Mouse (Mus musculus): ENCODE data around the gene Atg9b. TPM values are rescaled to one million over a fixed set of nuclear protein-coding genes. Genes with fewer than 3 reads are reported as not detected.
A peak's percentile ranks its signal among the peaks of the same experiment; 100 is the strongest.
"Not testable (repeated sequence)": the region's sequence is repeated elsewhere in the genome, so short reads cannot be mapped to it uniquely, and the experiment has no call there.

Atg9b gene
- polyA plus RNA-seq, 1 experiment from 2014 or later = 2.3 TPM

DNA sequence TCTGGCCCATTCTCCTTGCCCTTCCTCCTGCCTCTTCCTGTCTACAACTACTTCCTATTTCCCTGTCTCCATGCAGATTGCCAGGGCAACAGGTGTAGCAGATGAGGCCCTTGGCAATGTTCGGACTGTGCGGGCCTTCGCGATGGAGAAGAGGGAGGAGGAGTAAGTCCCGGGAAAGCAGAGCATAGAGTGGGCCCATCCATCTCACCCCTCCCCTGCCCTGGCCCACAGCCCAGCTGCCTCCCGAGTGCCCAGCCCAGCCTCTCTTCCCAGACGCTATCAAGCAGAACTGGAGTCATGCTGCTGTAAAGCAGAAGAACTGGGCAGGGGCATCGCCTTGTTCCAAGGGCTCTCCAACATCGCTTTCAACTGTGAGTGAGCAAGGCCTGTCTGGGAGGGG is 10.0 kb upstream of the Atg9b start:
- 0 out of 2 replicates have a peak, but pooled peaks have one; percentile 29 for ATAC-seq (replicated peaks)

DNA sequence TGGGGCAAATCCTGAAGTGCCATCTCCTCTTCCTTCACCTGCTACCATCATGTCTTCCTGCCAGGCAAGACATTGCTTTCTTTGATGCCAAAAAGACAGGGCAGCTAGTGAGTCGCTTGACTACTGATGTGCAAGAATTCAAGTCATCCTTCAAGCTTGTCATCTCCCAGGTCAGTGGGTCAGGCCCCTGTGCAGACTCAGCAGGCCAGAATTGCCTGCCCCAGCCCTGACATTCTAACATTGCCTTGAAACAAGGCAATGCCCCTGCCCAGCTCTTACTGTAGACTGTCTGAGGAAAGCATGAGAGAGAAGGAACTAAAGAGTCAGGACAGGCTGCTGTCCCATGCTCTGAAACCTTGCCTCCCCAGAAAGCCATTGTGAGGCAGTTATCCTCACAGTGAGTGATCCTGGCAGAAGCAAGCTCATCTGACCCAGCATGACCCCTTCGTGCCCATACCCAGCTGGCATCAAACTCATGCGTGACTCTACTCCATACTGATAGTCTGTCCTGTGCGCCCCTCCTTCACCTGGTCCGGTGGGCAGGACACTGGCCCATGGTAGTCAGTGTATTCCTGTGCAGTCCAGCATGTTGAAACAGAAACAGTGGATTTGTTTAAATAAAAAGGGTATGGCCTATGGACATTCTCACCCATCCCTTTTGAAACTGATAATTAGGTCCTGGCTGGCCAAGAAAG is 9.1 kb upstream of the Atg9b start:
- H3K27ac ChIP-seq = no peak overlapping the region
- no peak overlapping the region for H3K4me3 ChIP-seq
- WGBS = 92% methylated on average over 5 of the region's 5 CpGs
- H3K4me1 ChIP-seq = no peaks in the 10 kb centered on the region
- no peak overlapping the region for H3K9ac ChIP-seq
- peaks cover 5% of the 10 kb centered on the region; the same call in 1 of the 2 replicates for H3K36me3 ChIP-seq (replicated peaks)
- ATAC-seq (replicated peaks) = no peak
- H3K9me3 ChIP-seq = no peaks in the 10 kb centered on the region
- H3K27me3 ChIP-seq (replicated peaks) = no peaks in the 10 kb centered on the region
- no peak overlapping the region for H3K4me2 ChIP-seq

More for the DNA sequence above, 10.0 kb upstream of the Atg9b start:
- Histone ChIP-seq H3K4me2 (no peak overlapping the region), H3K36me3 (replicated peaks) (peaks cover 8% of the 10 kb centered on the region; the same call in 1 of the 2 replicates), H3K9ac (no peak overlapping the region), H3K27me3 (replicated peaks) (no peaks in the 10 kb centered on the region), H3K4me1 (no peaks in the 10 kb centered on the region), H3K9me3 (no peaks in the 10 kb centered on the region), H3K4me3 (no peak overlapping the region), H3K27ac (no peak overlapping the region)
- WGBS = 61% methylated on average over 9 of the region's 9 CpGs

DNA sequence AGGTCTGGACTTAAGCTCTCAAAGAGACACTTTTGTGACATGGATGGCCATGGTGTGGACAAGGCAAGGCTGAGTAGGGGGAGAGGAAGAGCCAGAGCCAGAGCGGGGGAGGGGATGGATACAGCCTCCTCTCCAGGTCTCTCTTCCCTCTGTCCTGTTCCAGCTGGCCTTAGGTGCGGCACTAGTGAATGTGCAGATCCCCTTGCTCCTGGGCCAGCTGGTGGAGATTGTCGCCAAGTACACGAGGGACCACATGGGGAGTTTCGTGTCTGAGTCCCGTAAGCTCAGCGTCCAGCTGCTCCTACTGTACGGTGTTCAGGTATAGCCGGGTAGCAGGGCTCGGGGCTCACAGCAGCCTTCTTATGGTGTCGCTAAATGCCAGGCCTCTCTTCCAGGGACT is 8.4 kb upstream of the Atg9b start:
- H3K36me3 ChIP-seq (replicated peaks) = peaks cover 5% of the 10 kb centered on the region; the same call in 1 of the 2 replicates
- no peak overlapping the region for H3K9ac ChIP-seq
- H3K4me3 ChIP-seq = no peak overlapping the region
- no peaks in the 10 kb centered on the region for H3K27me3 ChIP-seq (replicated peaks)
- H3K9me3 ChIP-seq = no peaks in the 10 kb centered on the region
- no peak for ATAC-seq (replicated peaks)
- H3K4me2 ChIP-seq = no peak overlapping the region
- H3K4me1 ChIP-seq = peaks cover under 1% of the 10 kb centered on the region; the same call in 1 of the 2 replicates
- no peak overlapping the region for H3K27ac ChIP-seq
- WGBS = 89% methylated on average over 11 of the region's 11 CpGs

DNA sequence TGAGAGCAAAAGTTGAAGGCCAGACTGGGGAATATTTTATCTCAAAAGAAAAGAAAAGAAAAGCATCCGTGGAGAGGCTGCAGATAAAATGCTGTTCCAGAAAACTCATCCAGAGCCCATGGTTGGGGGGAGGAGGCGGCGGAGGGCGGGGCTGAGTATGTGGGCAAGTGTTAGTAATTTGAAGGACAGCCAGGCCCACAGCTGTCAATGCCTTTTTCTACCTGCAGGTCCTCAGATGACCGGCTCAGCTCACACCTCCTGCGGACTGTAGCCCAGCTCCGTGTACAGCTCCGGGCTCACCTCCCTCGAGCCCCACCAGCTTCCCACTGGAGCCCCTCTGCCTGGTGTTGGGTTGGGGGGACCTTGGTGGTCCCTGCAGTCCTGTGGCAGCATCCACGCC is 7.7 kb upstream of the Atg9b start:
- no peak for ATAC-seq (replicated peaks)
- no peak overlapping the region for H3K4me3 ChIP-seq
- H3K4me1 ChIP-seq = peaks cover 7% of the 10 kb centered on the region; the same call in 1 of the 2 replicates
- no peaks in the 10 kb centered on the region for H3K9me3 ChIP-seq
- WGBS = 87% methylated on average over 10 of the region's 10 CpGs
- H3K36me3 ChIP-seq (replicated peaks) = peaks cover 5% of the 10 kb centered on the region; the same call in 1 of the 2 replicates
- no peak overlapping the region for H3K4me2 ChIP-seq
- H3K9ac ChIP-seq = no peak overlapping the region
- H3K27ac ChIP-seq = no peak overlapping the region
- no peaks in the 10 kb centered on the region for H3K27me3 ChIP-seq (replicated peaks)

DNA sequence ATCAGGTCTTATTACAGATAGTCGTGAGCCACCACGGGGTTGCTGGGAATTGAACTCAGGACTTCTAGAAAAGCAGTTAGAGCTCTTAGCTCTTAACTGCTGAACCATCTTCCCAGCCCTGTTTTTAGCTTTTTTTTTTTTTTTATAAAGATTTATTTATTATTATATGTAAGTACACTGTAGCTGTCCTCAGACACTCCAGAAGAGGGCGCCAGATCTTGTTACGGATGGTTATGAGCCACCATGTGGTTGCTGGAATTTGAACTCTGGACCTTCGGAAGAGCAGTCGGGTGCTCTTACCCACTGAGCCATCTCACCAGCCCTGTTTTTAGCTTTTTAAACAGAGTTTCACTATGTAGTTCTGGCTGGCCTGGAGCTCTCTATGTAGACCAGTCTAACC is 4.3 kb upstream of the Atg9b start:
- H3K36me3 ChIP-seq (replicated peaks); H3K9me3 ChIP-seq; H3K4me3 ChIP-seq; H3K9ac ChIP-seq; ATAC-seq (replicated peaks); H3K27me3 ChIP-seq (replicated peaks); H3K27ac ChIP-seq; H3K4me2 ChIP-seq: not testable (repeated sequence)
- whole genome bisulfite sequencing = 88% methylated on average over 6 of the region's 6 CpGs
- H3K4me1 ChIP-seq = peaks cover 15% of the 10 kb centered on the region; the same call in 1 of the 2 replicates

DNA sequence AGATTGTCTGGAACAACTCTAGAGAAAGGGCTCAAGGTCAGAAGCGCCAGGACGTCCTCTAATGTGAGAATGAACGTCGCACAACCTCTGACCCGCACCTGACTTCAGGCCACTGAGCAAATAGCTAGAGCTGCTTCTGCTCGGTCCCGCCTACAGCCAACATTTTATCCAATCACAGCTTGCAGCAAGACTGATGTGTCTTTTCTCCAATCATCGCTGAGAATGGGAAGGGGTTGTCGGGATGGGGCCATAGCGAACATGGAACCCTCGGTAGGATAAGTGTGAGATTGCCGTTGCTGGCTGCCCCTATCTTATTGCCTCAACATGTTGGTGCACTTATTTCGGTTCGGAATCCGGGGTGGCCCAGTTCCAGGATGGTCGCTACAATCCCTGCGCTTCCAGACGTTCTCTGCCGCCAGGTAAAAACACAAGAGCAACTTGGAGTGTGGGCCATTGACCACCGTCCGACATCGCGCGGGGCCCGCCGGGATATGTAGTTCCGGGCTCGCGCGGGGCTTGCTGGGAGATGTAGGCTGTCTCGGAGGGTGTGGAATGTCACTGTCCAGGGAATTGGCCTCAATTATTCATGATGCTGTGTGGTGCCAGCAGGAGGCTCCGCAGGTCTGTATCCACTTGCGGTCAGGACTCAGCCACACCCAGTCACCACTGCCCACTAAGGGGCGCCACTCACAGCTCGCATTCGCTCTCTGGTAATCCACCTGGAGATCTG is 2.4 kb upstream of the Atg9b start:
- H3K4me3 ChIP-seq = peak overlapping the region; percentile 65
- H3K9me3 ChIP-seq = no peaks in the 10 kb centered on the region
- peaks cover 15% of the 10 kb centered on the region; the same call in 1 of the 2 replicates for H3K4me1 ChIP-seq
- peak; percentile 97 for ATAC-seq (replicated peaks)
- no peaks in the 10 kb centered on the region for H3K36me3 ChIP-seq (replicated peaks)
- WGBS = under 1% methylated on average over 36 of the region's 36 CpGs
- peak overlapping the region; percentile 55 for H3K9ac ChIP-seq
- H3K27ac ChIP-seq = peak overlapping the region; percentile 93
- peak overlapping the region; percentile 60 for H3K4me2 ChIP-seq
- H3K27me3 ChIP-seq (replicated peaks) = peaks cover 10% of the 10 kb centered on the region; the same call in 1 of the 2 replicates

DNA sequence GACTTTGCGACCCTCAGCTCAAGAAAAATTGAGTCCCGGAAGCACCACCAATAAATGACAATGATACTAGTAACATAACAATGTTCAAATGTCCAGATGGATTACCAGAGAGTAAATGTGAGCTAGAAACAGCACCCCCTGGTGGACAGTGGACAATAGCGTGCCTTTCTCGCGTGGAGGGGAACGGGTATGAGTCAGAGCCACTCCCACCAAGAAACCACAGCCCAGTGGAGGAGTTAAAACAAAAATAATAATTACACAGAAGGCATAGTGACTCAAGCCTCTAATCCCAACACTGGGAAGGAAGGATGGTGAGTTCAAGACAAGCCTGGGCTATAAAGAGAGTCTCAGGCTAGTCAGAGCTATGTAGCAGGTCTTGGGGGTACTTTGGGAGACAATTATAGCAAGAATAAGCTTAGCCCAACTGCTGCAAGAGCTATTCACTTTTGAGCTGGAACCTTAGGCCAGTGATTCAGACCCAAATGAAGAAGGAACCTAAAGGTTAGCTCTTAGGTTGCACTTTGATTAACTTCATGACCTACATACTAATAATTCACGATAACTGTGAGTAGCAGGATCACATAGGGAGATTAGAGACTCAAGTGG is 1.6 kb upstream of the Atg9b start, which contains the start of gene Abcb8:
Gene Abcb8 (plus strand): TSS at position 272 of the 606 bp plus-strand sequence.
- H3K27me3 ChIP-seq (replicated peaks) = peaks cover 17% of the 10 kb centered on the region
- H3K4me2 ChIP-seq = peak within 1 kb of the TSS; percentile 60
- H3K4me3 ChIP-seq = peak within 1 kb of the TSS; percentile 65
- no peak for ATAC-seq (replicated peaks)
- peaks cover 18% of the 10 kb centered on the region for H3K4me1 ChIP-seq
- no peaks in the 10 kb centered on the region for H3K36me3 ChIP-seq (replicated peaks)
- H3K9me3 ChIP-seq = no peaks in the 10 kb centered on the region
- peak within 1 kb of the TSS; percentile 55 for H3K9ac ChIP-seq
- H3K27ac ChIP-seq = peak within 1 kb of the TSS; percentile 93
- 21% methylated on average over 7 of the region's 7 CpGs for WGBS

DNA sequence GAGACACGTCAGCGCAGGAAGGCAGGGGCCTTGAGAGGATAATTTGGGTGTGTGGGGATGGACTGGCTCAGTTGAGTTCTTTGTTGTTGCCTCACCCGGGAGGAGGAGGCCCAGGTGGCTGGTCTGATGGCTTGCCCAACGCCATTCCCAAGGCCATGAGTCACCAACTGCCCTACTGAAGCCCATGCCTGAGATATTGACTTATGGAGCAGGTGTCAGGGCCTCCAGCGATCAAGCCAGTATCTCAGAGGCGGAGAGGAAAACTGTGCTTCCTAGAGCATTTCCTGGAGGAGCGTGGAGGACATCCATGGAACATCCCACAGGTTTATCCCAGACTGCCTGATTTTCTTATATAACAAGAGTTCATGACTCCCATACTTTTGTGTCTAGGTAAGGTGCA is 781 bp upstream of the Atg9b start:
- H3K4me1 ChIP-seq = peaks cover 25% of the 10 kb centered on the region
- H3K36me3 ChIP-seq (replicated peaks) = no peaks in the 10 kb centered on the region
- no peak overlapping the region for H3K4me3 ChIP-seq
- no peak overlapping the region for H3K4me2 ChIP-seq
- no peak overlapping the region for H3K9ac ChIP-seq
- no peak for ATAC-seq (replicated peaks)
- H3K27ac ChIP-seq = no peak overlapping the region
- WGBS = 77% methylated on average over 7 of the region's 7 CpGs
- H3K9me3 ChIP-seq = no peaks in the 10 kb centered on the region
- H3K27me3 ChIP-seq (replicated peaks) = peaks cover 24% of the 10 kb centered on the region

DNA sequence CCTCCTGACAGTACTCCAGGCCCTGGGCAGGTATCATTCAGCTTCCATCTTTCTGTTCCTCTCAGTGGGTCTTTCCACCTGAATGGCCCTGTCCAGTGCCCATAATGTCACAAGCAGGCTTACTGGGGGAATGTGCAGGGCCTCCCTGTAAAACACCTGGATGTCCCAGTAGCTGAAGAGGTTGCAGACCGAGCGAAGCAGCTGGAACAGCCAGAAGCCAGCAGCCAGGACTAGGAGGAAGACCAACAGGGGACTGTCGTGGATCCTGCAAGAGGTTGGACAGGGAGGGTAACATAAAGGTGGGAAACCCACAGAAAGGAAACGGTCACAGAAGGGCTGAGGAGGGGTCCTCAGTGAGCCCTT is 2.3 kb downstream of the Atg9b start:
- Histone ChIP-seq H3K9me3 (no peaks in the 10 kb centered on the region), H3K9ac (no peak overlapping the region), H3K27ac (no peak overlapping the region), H3K27me3 (replicated peaks) (peaks cover 53% of the 10 kb centered on the region), H3K36me3 (replicated peaks) (no peaks in the 10 kb centered on the region), H3K4me2 (no peak overlapping the region), H3K4me3 (no peak overlapping the region), H3K4me1 (peaks cover 28% of the 10 kb centered on the region)
- 84% methylated on average over 4 of the region's 4 CpGs for WGBS
- ATAC-seq (replicated peaks) = no peak

DNA sequence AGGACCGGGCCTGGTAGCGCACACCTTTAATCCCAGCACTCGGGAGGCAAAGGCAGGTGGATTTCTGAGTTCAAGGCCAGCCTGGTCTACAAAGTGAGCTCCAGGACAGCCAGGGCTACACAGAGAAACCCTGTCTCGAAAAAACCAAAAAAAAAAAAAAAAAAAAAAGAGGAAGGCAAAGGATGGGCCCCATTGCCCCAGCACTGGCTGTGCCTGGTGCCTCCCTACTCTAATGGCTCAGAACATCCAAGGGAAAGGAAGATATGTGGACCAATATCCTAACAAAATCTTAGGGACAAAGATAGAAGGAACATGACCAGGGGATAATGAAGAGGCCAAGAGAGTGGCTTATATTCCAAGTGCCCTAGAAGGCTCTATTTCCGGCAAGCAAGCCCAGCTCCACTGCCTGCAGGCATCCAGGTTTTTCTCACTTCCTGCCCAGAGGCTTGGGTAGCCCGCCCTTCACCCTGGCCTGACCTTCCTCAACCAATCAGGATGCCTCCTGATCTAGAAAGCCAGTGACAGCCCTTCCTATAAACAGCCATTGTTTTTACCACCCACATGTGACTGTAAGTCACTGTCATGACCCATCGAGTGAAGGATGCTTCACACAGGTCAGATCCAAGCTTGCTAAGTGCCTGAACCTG is 2.8 kb downstream of the Atg9b start:
- no peak for ATAC-seq (replicated peaks)
- no peak overlapping the region for H3K27ac ChIP-seq
- H3K4me2 ChIP-seq = 0 out of 2 replicates have a peak overlapping the region, but pooled peaks have one; percentile 97
- no peaks in the 10 kb centered on the region for H3K36me3 ChIP-seq (replicated peaks)
- no peak overlapping the region for H3K4me3 ChIP-seq
- peaks cover 56% of the 10 kb centered on the region for H3K27me3 ChIP-seq (replicated peaks)
- H3K9me3 ChIP-seq = no peaks in the 10 kb centered on the region
- H3K9ac ChIP-seq = no peak overlapping the region
- 58% methylated on average over 7 of the region's 7 CpGs for WGBS
- peaks cover 33% of the 10 kb centered on the region for H3K4me1 ChIP-seq

DNA sequence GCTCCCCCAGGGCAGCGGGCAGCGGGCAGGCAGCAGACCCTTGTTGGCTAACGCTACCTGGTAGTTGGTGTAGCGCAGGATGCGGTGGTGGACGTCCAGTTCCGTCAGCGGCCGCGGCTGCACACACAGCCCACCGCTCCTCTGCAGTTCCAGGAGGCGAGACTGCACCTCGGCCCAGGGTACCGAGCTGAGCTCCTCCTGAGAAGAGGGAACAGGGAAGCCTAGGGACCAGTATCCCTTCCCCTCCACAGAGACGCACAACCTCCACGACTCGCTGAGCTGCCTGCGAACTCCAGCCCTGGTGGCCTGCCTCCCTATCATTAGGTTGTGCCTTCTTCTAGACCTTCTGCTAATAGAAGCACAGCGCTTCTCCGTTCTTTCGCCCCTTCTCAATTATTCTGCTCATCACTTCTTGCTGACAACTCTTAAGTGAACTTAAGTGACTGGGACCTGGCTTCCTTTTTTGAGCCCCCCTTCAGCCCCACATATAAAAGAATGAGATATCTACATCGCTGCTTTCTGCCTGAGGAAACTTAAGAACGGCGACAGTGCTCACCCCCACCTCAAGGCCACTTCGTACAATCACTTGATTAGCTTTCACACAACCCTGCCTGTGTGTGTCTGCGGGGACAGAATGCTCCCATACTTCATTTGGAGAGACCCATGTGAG is 3.6 kb downstream of the Atg9b start:
- peak overlapping the region; percentile 97 for H3K4me2 ChIP-seq
- H3K4me3 ChIP-seq = peak overlapping the region; percentile 48
- H3K9ac ChIP-seq = peak overlapping the region; percentile 32
- H3K36me3 ChIP-seq (replicated peaks) = no peaks in the 10 kb centered on the region
- no peaks in the 10 kb centered on the region for H3K9me3 ChIP-seq
- H3K4me1 ChIP-seq = peaks cover 31% of the 10 kb centered on the region
- H3K27me3 ChIP-seq (replicated peaks) = peaks cover 56% of the 10 kb centered on the region
- ATAC-seq (replicated peaks) = no peak
- no peak overlapping the region for H3K27ac ChIP-seq
- 23% methylated on average over 26 of the region's 26 CpGs for WGBS
